Mouse (Mus musculus): ENCODE measurements around the gene Arl13b. TPM values are rescaled to one million over a fixed set of nuclear protein-coding genes. Genes with fewer than 3 reads are reported as not detected.

The Arl13b gene
- polyA plus RNA-seq, 1 experiment from 2014 or later = 27.9 TPM

DNA sequence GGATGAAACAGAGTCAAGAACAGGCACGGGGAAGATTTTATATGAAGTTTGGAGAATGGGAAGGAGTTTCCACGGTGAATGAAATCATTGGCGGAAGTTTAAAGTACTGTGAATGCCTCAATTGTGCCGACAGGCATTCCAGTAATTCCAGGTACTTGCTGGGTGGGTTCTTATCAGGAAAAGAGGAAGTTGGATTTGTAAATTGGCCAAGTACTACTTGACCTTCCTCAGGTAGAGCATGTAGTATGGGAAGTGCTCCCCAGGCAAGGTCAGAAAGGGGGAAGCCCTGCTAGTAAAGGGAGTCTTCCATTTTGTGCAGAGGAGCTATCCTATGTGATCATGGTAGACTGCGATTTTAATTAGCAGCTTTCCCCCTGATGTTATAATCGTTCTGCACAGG lies 91.5 kb downstream of the Arl13b start:
- Histone ChIP-seq H3K9me3 (peaks cover 7% of the 10 kb centered on the region; the same call in 1 of the 2 replicates), H3K4me3 (no peak overlapping the region), H3K36me3 (peaks cover 11% of the 10 kb centered on the region; the same call in 1 of the 2 replicates), H3K9ac (no peak overlapping the region), H3K4me1 (no peaks in the 10 kb centered on the region), H3K4me2 (replicated peaks) (no peak overlapping the region), H3K27ac (no peak overlapping the region), H3K27me3 (no peaks in the 10 kb centered on the region)
- ATAC-seq (ENCODE audit: low FRiP score, low read depth) = no peak
- 92% methylated on average over 6 of the region's 6 CpGs for WGBS

DNA sequence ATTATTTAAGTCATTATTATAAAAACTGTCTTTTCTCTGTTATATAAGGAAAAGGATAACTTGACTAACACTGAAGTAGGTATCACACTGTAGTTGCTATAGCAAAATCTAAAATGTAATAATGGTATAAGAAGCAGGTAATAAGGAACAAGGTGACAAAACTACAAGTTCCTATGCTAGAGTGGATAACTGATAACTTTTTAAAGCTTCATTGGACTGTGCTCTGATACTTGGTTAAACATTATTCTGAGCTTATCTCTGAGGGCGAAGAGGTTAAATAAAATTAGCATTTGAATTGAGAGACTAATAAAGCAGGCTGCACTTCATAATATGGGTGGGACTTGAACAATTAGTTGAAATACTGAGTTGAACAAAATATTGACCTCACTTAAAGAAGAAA lies 93.2 kb downstream of the Arl13b start:
- ATAC-seq (ENCODE audit: low FRiP score, low read depth) = no peak
- Histone ChIP-seq H3K27me3 (no peaks in the 10 kb centered on the region), H3K27ac (no peak overlapping the region), H3K4me2 (replicated peaks) (no peak overlapping the region), H3K9ac (no peak overlapping the region), H3K36me3 (peaks cover 7% of the 10 kb centered on the region; the same call in 1 of the 2 replicates), H3K4me3 (no peak overlapping the region), H3K9me3 (peaks cover 4% of the 10 kb centered on the region; the same call in 1 of the 2 replicates), H3K4me1 (no peaks in the 10 kb centered on the region)
- WGBS = 98% methylated on average over 1 of the region's 1 CpGs

DNA sequence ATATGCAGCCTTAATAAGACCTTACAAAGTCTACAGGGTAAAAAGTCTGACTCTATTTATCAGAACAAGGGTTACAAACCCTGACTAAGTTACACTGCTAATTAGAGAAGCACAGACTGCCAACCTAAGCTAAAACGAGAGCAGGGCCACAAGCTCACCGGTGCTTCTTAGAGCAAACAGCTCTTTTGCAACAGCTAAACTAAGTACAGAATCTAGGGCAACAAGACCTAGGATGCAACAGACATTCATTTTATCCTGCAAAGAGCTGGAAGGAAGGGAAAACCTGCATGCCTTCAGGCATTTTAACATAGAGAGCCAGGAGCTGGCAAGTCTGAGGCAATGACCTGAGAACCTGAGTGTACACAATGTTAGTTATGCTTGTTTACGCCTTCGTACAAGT lies 93.8 kb downstream of the Arl13b start:
- no peak overlapping the region for H3K27ac ChIP-seq

DNA sequence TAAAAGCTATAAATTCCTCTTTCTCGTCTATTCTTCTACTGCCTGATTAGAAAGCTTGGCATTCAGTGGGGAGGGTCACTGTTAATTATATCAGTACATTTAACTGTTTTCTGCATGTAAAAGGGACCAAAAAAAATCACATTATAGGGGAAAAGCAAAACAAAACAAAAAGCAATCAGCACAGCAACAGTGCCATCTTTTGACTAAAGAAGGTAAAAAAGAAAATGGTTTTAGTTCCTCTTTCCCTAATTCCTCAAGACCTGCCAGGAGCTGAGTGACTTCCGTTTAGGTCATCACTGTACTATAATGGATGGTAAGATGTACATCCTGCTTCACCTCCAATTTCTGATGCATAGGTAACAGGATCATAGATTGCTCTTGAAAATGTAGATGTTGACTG lies 101.0 kb downstream of the Arl13b start:
- no peak overlapping the region for H3K4me3 ChIP-seq
- no peaks in the 10 kb centered on the region for H3K9me3 ChIP-seq
- H3K9ac ChIP-seq = no peak overlapping the region
- 62% methylated on average over 2 of the region's 2 CpGs for WGBS
- H3K27ac ChIP-seq = no peak overlapping the region
- no peak overlapping the region for H3K4me2 ChIP-seq (replicated peaks)
- H3K4me1 ChIP-seq = no peaks in the 10 kb centered on the region
- no peak for ATAC-seq (ENCODE audit: low FRiP score, low read depth)
- no peaks in the 10 kb centered on the region for H3K36me3 ChIP-seq
- no peaks in the 10 kb centered on the region for H3K27me3 ChIP-seq

More for the DNA sequence above, 93.8 kb downstream of the Arl13b start:
- H3K4me3 ChIP-seq = no peak overlapping the region
- ATAC-seq (ENCODE audit: low FRiP score, low read depth) = no peak
- H3K36me3 ChIP-seq = 0 out of 2 replicates have a peak, but pooled peaks cover 3% of the 10 kb centered on the region
- H3K4me2 ChIP-seq (replicated peaks) = no peak overlapping the region
- H3K27me3 ChIP-seq = no peaks in the 10 kb centered on the region
- WGBS = 84% methylated on average over 4 of the region's 4 CpGs
- no peak overlapping the region for H3K9ac ChIP-seq
- no peaks in the 10 kb centered on the region for H3K9me3 ChIP-seq
- H3K4me1 ChIP-seq = no peaks in the 10 kb centered on the region

Small RNA genes lying within 50 kb of the gene (microRNA-seq; reads per million reads assigned to microRNA genes)
- not detected for gene Gm25986

Other genes with a start within 250 kb of the Arl13b start
- 7.0 and 7.1 TPM in 2 replicates for gene Nsun3, start 60.2 kb downstream of the Arl13b start, polyA plus RNA-seq (2015; fragmentation: Nextera tagmentation; extraction: Ambion mirVana)
- gene Stx19, start 32.4 kb downstream of the Arl13b start, polyA plus RNA-seq (2015; fragmentation: Nextera tagmentation; extraction: Ambion mirVana) = 1.00 and 1.1 TPM in 2 replicates
- gene Pros1, start 7.3 kb upstream of the Arl13b start, polyA plus RNA-seq (2015; fragmentation: Nextera tagmentation; extraction: Ambion mirVana) = 32.3 and 34.1 TPM in 2 replicates